Mouse (Mus musculus) kidney, embryonic 16.5 days (tissue): ENCODE measurements around the gene Cacna1c. TPM values are rescaled to one million over a fixed set of nuclear protein-coding genes. Genes with fewer than 3 reads are reported as not detected.

Experiments
- ATAC-seq: fragments of 200-750 bp; cut with Nextera tagmentation; 2 replicates; pipeline ENCODE4 v1.8.0; 2017; ENCODE audit warnings: moderate TSS enrichment; ENCODE audit not compliant: low FRiP score, low TSS enrichment
- H3K27ac ChIP-seq: fragments of 300-500 bp; sonication (generic); 2 replicates; pipeline ENCODE4 v1.5.1; 2014; ENCODE audit warnings: low read length
- H3K27me3 ChIP-seq: fragments of 300-500 bp; sonication (generic); 2 replicates; pipeline ENCODE4 v1.6.1; 2014; ENCODE audit warnings: low read length, control low read depth, mixed read lengths; ENCODE audit not compliant: insufficient read depth
- H3K36me3 ChIP-seq: fragments of 300-500 bp; sonication (generic); 2 replicates; pipeline ENCODE4 v1.6.1; 2014; ENCODE audit warnings: low read length, control low read depth, mixed read lengths; ENCODE audit not compliant: insufficient read depth
- H3K4me1 ChIP-seq: fragments of 300-500 bp; sonication (generic); 2 replicates; pipeline ENCODE4 v1.6.1; 2014; ENCODE audit warnings: low read length, control low read depth, mixed read lengths; ENCODE audit not compliant: insufficient read depth
- H3K4me2 ChIP-seq: fragments of 300-500 bp; sonication (generic); replicated peaks from 2 replicates; pipeline ENCODE4 v1.6.1; 2014; ENCODE audit warnings: low read depth, low read length
- H3K4me3 ChIP-seq: fragments of 300-500 bp; sonication (generic); 2 replicates; pipeline ENCODE4 v1.5.1; 2014; ENCODE audit warnings: mild to moderate bottlenecking, low read length
- H3K9ac ChIP-seq: fragments of 300-500 bp; sonication (generic); replicated peaks from 2 replicates; pipeline ENCODE4 v1.6.1; 2014; ENCODE audit warnings: low read length
- H3K9me3 ChIP-seq: fragments of 300-500 bp; sonication (generic); 2 replicates; pipeline ENCODE4 v1.6.1; 2016; ENCODE audit warnings: low read length, control low read depth
- WGBS: fragments of 180-500 bp; shearing (Covaris S2); extraction: QIAGEN DNeasy Blood & Tissue Kit; methylation state at CpG from one replicate; pipeline ENCODE4 v1.1.7; 2014; 5-methylcytosine and 5-hydroxymethylcytosine counted together
- polyA plus RNA-seq: library from polyadenylated mRNA; unstranded; fragments of >200 nt; fragmentation: Nextera tagmentation; extraction: Ambion mirVana; gene quantifications from 2 replicates; pipeline ENCODE4 v1.2.1, GENCODE M21; 2015

Gene Cacna1c
- polyA plus RNA-seq, 1 experiment from 2014 or later: 1.4 TPM

- Histone ChIP-seq H3K4me3 (no peak overlapping the region), H3K4me1 (no peaks in the 10 kb centered on the region), H3K4me2 (no peak overlapping the region), H3K36me3 (no peaks in the 10 kb centered on the region), H3K9ac (no peak overlapping the region), H3K27ac (no peak overlapping the region), H3K27me3 (no peaks in the 10 kb centered on the region), H3K9me3 (no peaks in the 10 kb centered on the region)
- 82% methylated on average over 5 of the region's 5 CpGs for WGBS
- ATAC-seq: no peak
Measured at GRCm38 (mm10) chr6:119129664-119130063, 66.6 kb downstream of the Cacna1c start.

GRCm38 (mm10) chr6:119128521-119128920, 67.7 kb downstream of the Cacna1c start:
- Histone ChIP-seq H3K9ac (no peak overlapping the region), H3K4me1 (no peaks in the 10 kb centered on the region), H3K9me3 (no peaks in the 10 kb centered on the region), H3K4me3 (no peak overlapping the region), H3K27ac (no peak overlapping the region), H3K27me3 (no peaks in the 10 kb centered on the region), H3K4me2 (no peak overlapping the region), H3K36me3 (no peaks in the 10 kb centered on the region)
- no peak for ATAC-seq
- WGBS: 82% methylated on average over 8 of the region's 8 CpGs

DNA sequence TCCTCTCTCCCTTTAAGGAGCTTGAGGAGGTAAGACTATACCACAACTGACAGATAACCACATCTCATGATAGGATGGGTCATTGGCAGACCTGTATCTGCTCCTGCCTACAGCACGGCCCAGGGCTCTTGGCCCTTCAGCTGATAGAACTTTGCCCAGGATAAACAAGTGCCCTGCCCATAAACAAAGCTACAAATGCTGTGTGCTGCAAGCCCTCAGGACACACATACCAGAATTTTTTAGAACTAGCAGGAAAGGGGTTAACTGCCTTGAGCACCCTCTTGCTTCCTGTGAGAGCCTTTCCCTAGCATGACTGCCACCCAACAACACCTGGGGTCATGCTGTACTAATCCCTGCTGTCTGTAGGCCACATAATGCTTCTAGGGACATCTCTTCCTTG, 68.1 kb downstream of the Cacna1c start:
- WGBS: 97% methylated on average over 1 of the region's 1 CpGs

GRCm38 (mm10) chr6:119126991-119127390, 69.2 kb downstream of the Cacna1c start:
- Histone ChIP-seq H3K9me3 (no peaks in the 10 kb centered on the region), H3K4me3 (no peak overlapping the region), H3K4me2 (no peak overlapping the region), H3K9ac (no peak overlapping the region), H3K4me1 (no peaks in the 10 kb centered on the region), H3K27ac (no peak overlapping the region), H3K27me3 (no peaks in the 10 kb centered on the region), H3K36me3 (no peaks in the 10 kb centered on the region)
- 89% methylated on average over 3 of the region's 3 CpGs for WGBS
- ATAC-seq: no peak

More for the DNA sequence above, 68.1 kb downstream of the Cacna1c start:
- Histone ChIP-seq H3K4me3 (no peak overlapping the region), H3K27ac (no peak overlapping the region), H3K4me1 (no peaks in the 10 kb centered on the region), H3K9ac (no peak overlapping the region), H3K27me3 (no peaks in the 10 kb centered on the region), H3K36me3 (no peaks in the 10 kb centered on the region), H3K4me2 (no peak overlapping the region), H3K9me3 (no peaks in the 10 kb centered on the region)
- ATAC-seq: no peak

DNA sequence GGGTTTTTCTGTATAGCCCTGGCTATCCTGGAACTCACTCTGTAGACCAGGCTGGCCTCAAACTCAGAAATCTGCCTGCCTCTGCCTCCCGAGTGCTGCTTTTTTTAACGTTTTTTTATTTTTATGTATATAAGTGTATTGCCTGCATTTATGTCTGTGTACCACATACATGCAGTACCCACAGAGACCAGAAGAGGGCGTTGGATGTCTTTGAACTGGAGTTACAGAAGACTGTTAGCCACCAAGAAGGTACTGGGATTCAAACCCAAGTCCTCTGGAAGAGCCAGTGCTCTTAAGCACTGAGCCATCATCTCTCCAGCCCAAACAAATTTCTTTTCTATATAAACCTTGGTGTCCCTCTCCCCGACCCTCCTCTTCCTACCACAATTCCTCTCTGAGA, 77.8 kb downstream of the Cacna1c start:
- no peaks in the 10 kb centered on the region for H3K4me1 ChIP-seq
- H3K4me2 ChIP-seq: no peak overlapping the region
- H3K9ac ChIP-seq: no peak overlapping the region
- H3K36me3 ChIP-seq: no peaks in the 10 kb centered on the region
- no peaks in the 10 kb centered on the region for H3K27me3 ChIP-seq
- no peaks in the 10 kb centered on the region for H3K9me3 ChIP-seq
- no peak for ATAC-seq
- H3K27ac ChIP-seq: no peak overlapping the region
- H3K4me3 ChIP-seq: no peak overlapping the region
- 65% methylated on average over 4 of the region's 4 CpGs for WGBS

- Histone ChIP-seq H3K27me3 (peaks cover 4% of the 10 kb centered on the region; the same call in 1 of the 2 replicates), H3K9me3 (no peaks in the 10 kb centered on the region), H3K27ac (no peak overlapping the region), H3K4me3 (no peak overlapping the region), H3K4me2 (no peak overlapping the region), H3K9ac (no peak overlapping the region), H3K4me1 (no peaks in the 10 kb centered on the region), H3K36me3 (no peaks in the 10 kb centered on the region)
- ATAC-seq: no peak
- 81% methylated on average over 3 of the region's 3 CpGs for WGBS
Measured at GRCm38 (mm10) chr6:119116290-119116689, 79.9 kb downstream of the Cacna1c start.

GRCm38 (mm10) chr6:119113362-119113761, 82.9 kb downstream of the Cacna1c start:
- H3K4me1 ChIP-seq: peaks cover 2% of the 10 kb centered on the region; the same call in 1 of the 2 replicates
- no peak overlapping the region for H3K4me3 ChIP-seq
- no peak overlapping the region for H3K4me2 ChIP-seq
- 80% methylated on average over 4 of the region's 4 CpGs for WGBS
- no peak overlapping the region for H3K9ac ChIP-seq
- peaks cover 13% of the 10 kb centered on the region for H3K27me3 ChIP-seq
- no peaks in the 10 kb centered on the region for H3K36me3 ChIP-seq
- H3K27ac ChIP-seq: no peak overlapping the region
- H3K9me3 ChIP-seq: no peaks in the 10 kb centered on the region
- no peak for ATAC-seq

DNA sequence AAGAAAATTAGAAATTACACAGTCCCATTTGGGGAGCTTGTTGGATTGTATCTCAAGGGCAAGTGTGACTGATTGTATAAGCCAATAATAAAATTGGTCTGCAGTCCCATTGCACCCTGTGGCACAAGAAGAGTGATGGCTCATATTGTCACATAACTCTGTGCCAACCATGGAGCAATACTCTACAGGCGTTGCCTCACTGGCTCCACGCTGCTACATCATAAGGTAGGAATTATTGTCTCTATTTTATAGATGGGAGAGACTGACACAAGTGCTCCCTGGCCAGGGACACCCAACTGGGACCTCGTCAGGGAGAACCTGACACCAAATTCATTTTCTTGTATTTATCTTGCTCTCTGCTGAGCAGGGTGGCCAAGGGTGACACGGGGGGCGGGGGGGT, 85.8 kb downstream of the Cacna1c start:
- H3K4me2 ChIP-seq: no peak overlapping the region
- no peaks in the 10 kb centered on the region for H3K9me3 ChIP-seq
- no peak overlapping the region for H3K9ac ChIP-seq
- no peak for ATAC-seq
- WGBS: 77% methylated on average over 5 of the region's 5 CpGs
- H3K27me3 ChIP-seq: peaks cover 40% of the 10 kb centered on the region
- no peak overlapping the region for H3K27ac ChIP-seq
- peaks cover 11% of the 10 kb centered on the region for H3K4me1 ChIP-seq
- no peak overlapping the region for H3K4me3 ChIP-seq
- no peaks in the 10 kb centered on the region for H3K36me3 ChIP-seq

GRCm38 (mm10) chr6:119108466-119109394, 87.5 kb downstream of the Cacna1c start:
- WGBS: 0% methylated on average over 55 of the region's 93 CpGs

DNA sequence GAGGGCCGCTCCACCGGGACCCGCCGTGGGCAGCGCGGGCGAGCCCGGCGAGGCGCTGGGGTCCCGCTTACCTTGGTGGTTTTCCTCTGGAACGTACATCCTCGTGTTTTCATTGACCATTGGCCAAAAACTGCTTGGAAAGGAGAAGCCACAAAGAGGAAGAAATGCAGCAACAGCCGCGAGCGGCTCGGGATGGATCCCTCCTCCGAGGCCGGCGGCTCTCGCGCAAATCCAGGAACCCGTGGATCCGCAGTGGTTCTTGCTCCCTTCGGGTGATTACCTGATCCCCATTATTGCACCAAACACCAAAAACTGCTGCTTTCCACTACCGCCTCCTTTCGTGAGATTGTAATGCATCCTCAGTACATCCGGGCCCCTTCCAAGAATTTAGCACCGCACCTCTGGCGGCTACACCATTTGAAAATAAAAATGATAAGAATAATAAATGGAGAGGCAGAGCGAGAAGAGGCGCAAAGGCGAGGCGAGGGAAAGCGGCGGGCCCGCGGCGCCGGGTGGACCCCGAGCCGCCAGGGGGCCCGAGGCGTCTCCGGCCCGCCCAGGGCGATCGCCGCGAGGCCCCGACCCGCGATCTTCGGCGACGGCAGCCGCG, 88.3 kb downstream of the Cacna1c start:
- Histone ChIP-seq H3K4me2 (peak overlapping the region; percentile 99), H3K27ac (peak overlapping the region; percentile 32; the same call in 1 of the 2 replicates), H3K4me1 (peaks cover 11% of the 10 kb centered on the region), H3K4me3 (peak overlapping the region; percentile 64), H3K36me3 (no peaks in the 10 kb centered on the region), H3K27me3 (peaks cover 50% of the 10 kb centered on the region), H3K9ac (peak overlapping the region; percentile 73), H3K9me3 (no peaks in the 10 kb centered on the region)
- under 1% methylated on average over 56 of the region's 58 CpGs for WGBS
- ATAC-seq: peak; percentile 5; the same call in 1 of the 2 replicates

More at GRCm38 (mm10) chr6:119108466-119109394, 87.5 kb downstream of the Cacna1c start:
- Histone ChIP-seq H3K27ac (peak overlapping the region; percentile 32; the same call in 1 of the 2 replicates), H3K4me3 (peak overlapping the region; percentile 64), H3K4me2 (peak overlapping the region; percentile 99), H3K9me3 (no peaks in the 10 kb centered on the region), H3K9ac (peak overlapping the region; percentile 73), H3K36me3 (no peaks in the 10 kb centered on the region), H3K27me3 (peaks cover 50% of the 10 kb centered on the region), H3K4me1 (peaks cover 11% of the 10 kb centered on the region)
- peak; percentile 85 for ATAC-seq
